Mouse (Mus musculus) heart, adult 8-10 months (tissue): Measurements from ENCODE around the gene Foxd1. TPM values are rescaled to one million over a fixed set of nuclear protein-coding genes. Genes with fewer than 3 reads are reported as not detected.

Experiments used
- DNase-seq: peaks from one replicate; pipeline ENCODE4 v3.0.0; 2022; ENCODE audit warnings: low spot score
- total RNA-seq, 4 experiments: library from RNA; stranded (reverse); gene quantifications; 2 replicates each; pipeline ENCODE4 v1.2.4; 2022

Foxd1 gene
- total RNA-seq, 4 experiments from 2014 or later, result 0.06 TPM; not detected in 3

GRCm38 (mm10) chr13:98355559-98356111 lies 1.6 kb downstream of the Foxd1 start:
- DNase-seq, result no peak

GRCm38 (mm10) chr13:98356176-98356972 lies 2.3 kb downstream of the Foxd1 start:
- no peak for DNase-seq

- no peak for DNase-seq
Observed at GRCm38 (mm10) chr13:98356973-98357425, 3.0 kb downstream of the Foxd1 start.

- DNase-seq, result no peak
Observed at GRCm38 (mm10) chr13:98357433-98358423, 3.7 kb downstream of the Foxd1 start.

- no peak for DNase-seq
Observed at GRCm38 (mm10) chr13:98358424-98359181, 4.6 kb downstream of the Foxd1 start.

GRCm38 (mm10) chr13:98359337-98359736 lies 5.3 kb downstream of the Foxd1 start:
- no peak for DNase-seq

GRCm38 (mm10) chr13:98360391-98360790 lies 6.3 kb downstream of the Foxd1 start:
- DNase-seq, result no peak

- DNase-seq, result no peak
Observed at GRCm38 (mm10) chr13:98361161-98361560, 7.1 kb downstream of the Foxd1 start.

GRCm38 (mm10) chr13:98363046-98363445 lies 9.0 kb downstream of the Foxd1 start:
- DNase-seq, result no peak

- no peak for DNase-seq
Observed at GRCm38 (mm10) chr13:98365081-98365480, 11.0 kb downstream of the Foxd1 start.

GRCm38 (mm10) chr13:98365766-98366421 lies 11.9 kb downstream of the Foxd1 start:
- no peak for DNase-seq

- no peak for DNase-seq
Observed at GRCm38 (mm10) chr13:98366469-98367275, 12.6 kb downstream of the Foxd1 start.

GRCm38 (mm10) chr13:98367601-98368000 lies 13.6 kb downstream of the Foxd1 start:
- no peak for DNase-seq

GRCm38 (mm10) chr13:98369046-98369445 lies 15.0 kb downstream of the Foxd1 start:
- DNase-seq, result no peak

GRCm38 (mm10) chr13:98374560-98374959 lies 20.5 kb downstream of the Foxd1 start:
- no peak for DNase-seq

GRCm38 (mm10) chr13:98374979-98375378 lies 20.9 kb downstream of the Foxd1 start:
- no peak for DNase-seq

GRCm38 (mm10) chr13:98377746-98378145 lies 23.7 kb downstream of the Foxd1 start:
- DNase-seq, result no peak

GRCm38 (mm10) chr13:98382751-98383150 lies 28.7 kb downstream of the Foxd1 start:
- no peak for DNase-seq

- DNase-seq, result no peak
Observed at GRCm38 (mm10) chr13:98383911-98384498, 30.0 kb downstream of the Foxd1 start.
